Mouse (Mus musculus) erythroblast, adult 5-6 weeks (primary cell): ENCODE data around the gene Btf3l4. TPM values are rescaled to one million over a fixed set of nuclear protein-coding genes. Genes with fewer than 3 reads are reported as not detected.

Experiments used
- ATAC-seq: replicated peaks from 2 replicates; pipeline ENCODE4 v1.8.0; 2016; ENCODE audit warnings: moderate number of reproducible peaks, mild to moderate bottlenecking, moderate TSS enrichment, inconsistent platforms; ENCODE audit not compliant: poor library complexity, low FRiP score, severe bottlenecking
- total RNA-seq, 2 experiments: library from RNA; stranded (forward) in 1 of 2; stranded (reverse) in 1 of 2; fragments of 150-400 nt in 1 of 2; fragments of 200-764, 138-1000 nt in 1 of 2; gene quantifications; 2 replicates each; pipeline versions ENCODE4 v1.2.3 to v1.2.4; 2015 to 2017; ENCODE audit warnings: low replicate concordance in 2 of 2

The Btf3l4 gene
- total RNA-seq, 2 experiments from 2014 or later = 17.1 to 18.3 TPM

- no peak for ATAC-seq
Observed at GRCm38 (mm10) chr4:108826643-108827042, 6.8 kb downstream of the Btf3l4 start.

- no peak for ATAC-seq
Observed at GRCm38 (mm10) chr4:108826096-108826495, 7.3 kb downstream of the Btf3l4 start.

- ATAC-seq = no peak
Observed at GRCm38 (mm10) chr4:108825677-108826076, 7.7 kb downstream of the Btf3l4 start.

GRCm38 (mm10) chr4:108811550-108811949 is 21.9 kb downstream of the Btf3l4 start:
- no peak for ATAC-seq

GRCm38 (mm10) chr4:108811142-108811541 is 22.3 kb downstream of the Btf3l4 start:
- no peak for ATAC-seq

GRCm38 (mm10) chr4:108803535-108803934 is 29.9 kb downstream of the Btf3l4 start:
- no peak for ATAC-seq

- ATAC-seq = peak; percentile 80
Observed at GRCm38 (mm10) chr4:108798083-108798830, 35.2 kb downstream of the Btf3l4 start.

- ATAC-seq = no peak
Observed at GRCm38 (mm10) chr4:108796701-108797100, 36.7 kb downstream of the Btf3l4 start.

- no peak for ATAC-seq
Observed at GRCm38 (mm10) chr4:108793941-108794340, 39.5 kb downstream of the Btf3l4 start.

GRCm38 (mm10) chr4:108790507-108790906 is 42.9 kb downstream of the Btf3l4 start:
- ATAC-seq = no peak

- no peak for ATAC-seq
Observed at GRCm38 (mm10) chr4:108789258-108789936, 44.0 kb downstream of the Btf3l4 start.

- ATAC-seq = no peak
Observed at GRCm38 (mm10) chr4:108782421-108783085, 50.9 kb downstream of the Btf3l4 start.

GRCm38 (mm10) chr4:108781596-108781995 is 51.8 kb downstream of the Btf3l4 start:
- ATAC-seq = no peak

GRCm38 (mm10) chr4:108780864-108781205 is 52.6 kb downstream of the Btf3l4 start:
- no peak for ATAC-seq

- ATAC-seq = no peak
Observed at GRCm38 (mm10) chr4:108780057-108780863, 53.2 kb downstream of the Btf3l4 start, which contains the start of gene Zfyve9. TSS of gene Zfyve9 (minus strand) at chr4:108780798.

- ATAC-seq = no peak
Observed at GRCm38 (mm10) chr4:108779763-108780056, 53.7 kb downstream of the Btf3l4 start.

- no peak for ATAC-seq
Observed at GRCm38 (mm10) chr4:108768527-108768926, 64.9 kb downstream of the Btf3l4 start.
